Mouse (Mus musculus) CH12.LX (cell line): ENCODE results near the gene Zdhhc1. TPM values are rescaled to one million over a fixed set of nuclear protein-coding genes. Genes with fewer than 3 reads are reported as not detected.

ENCODE experiments used
- DNase-seq: peaks from one replicate; pipeline ENCODE4 v3.0.0-alpha.2; 2013; ENCODE audit errors: extremely low read depth
- H3K27ac ChIP-seq: 2 replicates; pipeline ENCODE4 v1.5.1; 2012; ENCODE audit warnings: low read depth, mild to moderate bottlenecking, control low read depth, moderate library complexity; ENCODE audit not compliant: insufficient read depth
- H3K27me3 ChIP-seq: replicated peaks from 2 replicates; pipeline ENCODE3; 2012; ENCODE audit warnings: inconsistent platforms
- H3K36me3 ChIP-seq, 2 experiments: replicated peaks in 1 of 2; 2 replicates each; pipeline versions ENCODE3 to v1.6.1; 2012; ENCODE audit warnings: inconsistent platforms in 1 of 2, low read length in 1 of 2, mild to moderate bottlenecking in 1 of 2, mixed read lengths in 1 of 2, moderate library complexity in 1 of 2; ENCODE audit not compliant: control insufficient read depth in 1 of 2, insufficient read depth in 1 of 2
- H3K4me1 ChIP-seq, 2 experiments: 2 replicates each; pipeline ENCODE4 v1.6.1; 2012; ENCODE audit warnings: inconsistent platforms in 1 of 2, moderate library complexity in 1 of 2; ENCODE audit not compliant: insufficient read depth in 2 of 2, control insufficient read depth in 1 of 2
- H3K4me2 ChIP-seq: 2 replicates; pipeline ENCODE4 v1.6.1; 2012; ENCODE audit warnings: low read depth, mild to moderate bottlenecking, control low read depth; ENCODE audit not compliant: poor library complexity, insufficient read depth, severe bottlenecking
- H3K4me3 ChIP-seq, 3 experiments: fragments of 150-350 bp in 1 of 3; sonication (generic) in 1 of 3; replicated peaks in 1 of 3; 2 replicates each; pipeline versions ENCODE3 to v1.5.1; 2011 to 2012; ENCODE audit warnings: low read depth in 2 of 3, low read length in 2 of 3, mild to moderate bottlenecking in 2 of 3, moderate library complexity in 2 of 3, control low read depth in 1 of 3, improper control_type of control experiment in 1 of 3, inconsistent platforms in 1 of 3, mixed read lengths in 1 of 3; ENCODE audit not compliant: poor library complexity in 1 of 3
- H3K79me2 ChIP-seq: replicated peaks from 2 replicates; pipeline ENCODE4 v1.6.1; 2012; ENCODE audit warnings: mild to moderate bottlenecking, moderate library complexity; ENCODE audit not compliant: control insufficient read depth, poor library complexity, insufficient read depth, severe bottlenecking; ENCODE audit errors: extremely low read depth
- H3K9ac ChIP-seq: 2 replicates; pipeline ENCODE4 v1.6.1; 2012; ENCODE audit warnings: low read depth, mild to moderate bottlenecking, control low read depth, moderate library complexity; ENCODE audit not compliant: insufficient read depth
- H3K9me3 ChIP-seq: replicated peaks from 2 replicates; pipeline ENCODE3; 2012; ENCODE audit warnings: low read length, inconsistent platforms, mixed read lengths
- BHLHE40 ChIP-seq: IDR thresholded peaks from 2 replicates; pipeline ENCODE4 v1.6.1; 2011; ENCODE audit warnings: mild to moderate bottlenecking, low read depth, low read length, improper control_type of control experiment
- ELF1 ChIP-seq: IDR thresholded peaks from 2 replicates; pipeline ENCODE4 v1.6.1; 2014; ENCODE audit warnings: low read depth, mild to moderate bottlenecking, inconsistent platforms, low read length, improper control_type of control experiment
- EP300 ChIP-seq: IDR thresholded peaks from 2 replicates; pipeline ENCODE4 v1.6.1; 2011; ENCODE audit warnings: low read length, improper control_type of control experiment
- ETS1 ChIP-seq: conservative IDR thresholded peaks from 2 replicates; pipeline ENCODE4 v1.6.1; 2012; ENCODE audit warnings: low read depth, mild to moderate bottlenecking, inconsistent platforms, low read length, improper control_type of control experiment, moderate library complexity
- GABPA ChIP-seq: IDR thresholded peaks from 2 replicates; pipeline ENCODE4 v1.6.1; 2012; ENCODE audit warnings: low read depth, low read length, improper control_type of control experiment, inconsistent platforms; ENCODE audit not compliant: insufficient replicate concordance
- JUND ChIP-seq: conservative IDR thresholded peaks from 2 replicates; pipeline ENCODE4 v1.6.1; 2011; ENCODE audit warnings: low read depth, low read length, improper control_type of control experiment
- KAT2A ChIP-seq: IDR thresholded peaks from 2 replicates; pipeline ENCODE4 v1.6.1; 2012; ENCODE audit warnings: low read length, improper control_type of control experiment, inconsistent platforms; ENCODE audit not compliant: insufficient replicate concordance
- MAFK ChIP-seq: IDR thresholded peaks from 2 replicates; pipeline ENCODE4 v1.6.1; 2011; ENCODE audit warnings: low read length, improper control_type of control experiment; ENCODE audit not compliant: insufficient replicate concordance
- MAZ ChIP-seq: IDR thresholded peaks from 2 replicates; pipeline ENCODE4 v1.6.1; 2012; ENCODE audit warnings: low read depth, mild to moderate bottlenecking, inconsistent platforms, low read length, improper control_type of control experiment, moderate library complexity
- MYC ChIP-seq: IDR thresholded peaks from 2 replicates; pipeline ENCODE4 v1.6.1; 2011; ENCODE audit warnings: low read depth, mild to moderate bottlenecking, improper control_type of control experiment, low read length
- NELFE ChIP-seq: IDR thresholded peaks from 2 replicates; pipeline ENCODE4 v1.6.1; 2011; ENCODE audit warnings: low read depth, low read length, improper control_type of control experiment
- NRF1 ChIP-seq: IDR thresholded peaks from 2 replicates; pipeline ENCODE4 v1.6.1; 2014; ENCODE audit warnings: low read depth, mild to moderate bottlenecking, inconsistent platforms, low read length, improper control_type of control experiment, moderate library complexity
- POLR2A ChIP-seq: IDR thresholded peaks from 2 replicates; pipeline ENCODE4 v1.6.1; 2011; ENCODE audit warnings: low read depth, mild to moderate bottlenecking, improper control_type of control experiment, low read length
- POLR2AphosphoS2 ChIP-seq: IDR thresholded peaks from 2 replicates; pipeline ENCODE4 v1.6.1; 2011; ENCODE audit warnings: low read depth, low read length, improper control_type of control experiment
- RAD21 ChIP-seq: IDR thresholded peaks from 2 replicates; pipeline ENCODE4 v1.6.1; 2011; ENCODE audit warnings: low read depth, mild to moderate bottlenecking, low read length, improper control_type of control experiment, moderate library complexity
- RCOR1 ChIP-seq: conservative IDR thresholded peaks from 2 replicates; pipeline ENCODE4 v1.6.1; 2012; ENCODE audit warnings: low read depth, mild to moderate bottlenecking, inconsistent platforms, low read length, improper control_type of control experiment
- SIN3A ChIP-seq: IDR thresholded peaks from 2 replicates; pipeline ENCODE4 v1.6.1; 2012; ENCODE audit warnings: low read length, improper control_type of control experiment, inconsistent platforms
- SMC3 ChIP-seq: IDR thresholded peaks from 2 replicates; pipeline ENCODE4 v1.6.1; 2011; ENCODE audit warnings: low read depth, low read length, improper control_type of control experiment
- TCF12 ChIP-seq: IDR thresholded peaks from 2 replicates; pipeline ENCODE4 v1.6.1; 2014; ENCODE audit warnings: low read depth, mild to moderate bottlenecking, inconsistent platforms, low read length, improper control_type of control experiment
- UBTF ChIP-seq: IDR thresholded peaks from 2 replicates; pipeline ENCODE4 v1.6.1; 2012; ENCODE audit warnings: low read depth, mild to moderate bottlenecking, inconsistent platforms, low read length, improper control_type of control experiment, moderate library complexity
- USF1 ChIP-seq: IDR thresholded peaks from 2 replicates; pipeline ENCODE4 v1.6.1; 2014; ENCODE audit warnings: low read depth, mild to moderate bottlenecking, inconsistent platforms, low read length, improper control_type of control experiment
- USF2 ChIP-seq: conservative IDR thresholded peaks from 2 replicates; pipeline ENCODE4 v1.6.1; 2011; ENCODE audit warnings: low read depth, low read length, improper control_type of control experiment
- ZMIZ1 ChIP-seq: IDR thresholded peaks from 2 replicates; pipeline ENCODE4 v1.6.1; 2012; ENCODE audit warnings: low read depth, mild to moderate bottlenecking, inconsistent platforms, low read length, improper control_type of control experiment
- ZNF384 ChIP-seq: IDR thresholded peaks from 2 replicates; pipeline ENCODE4 v1.6.1; 2012; ENCODE audit warnings: low read depth, low read length, improper control_type of control experiment, inconsistent platforms
- dilution Hi-C: fragments of 300-500 bp; cut with MboI; formaldehyde crosslinking; loops from 2 replicates; pipeline ENCODE4 v1.14.3; 2020; ENCODE audit warnings: low sequenced_read_pairs; ENCODE audit not compliant: extremely low pct_unique_long_range_greater_than_20kb, extremely low pct_ligation_motif_present
- in situ Hi-C: fragments of 300-500 bp; cut with MboI; formaldehyde crosslinking; loops from 3 replicates; pipeline ENCODE4 v1.14.3; 2019; ENCODE audit warnings: low sequenced_read_pairs, low pct_ligation_motif_present, low pct_unique_long_range_greater_than_20kb, mixed read lengths
- polyA plus RNA-seq: library from polyadenylated mRNA; unstranded; fragments of >175 nt; gene quantifications from 2 replicates; pipeline ENCODE4 v1.2.1, GENCODE M21; 2012; ENCODE audit warnings: low read depth; ENCODE audit not compliant: insufficient read length
- total RNA-seq, 2 experiments: library from RNA; depleted of rRNA; stranded (reverse); fragments of 300-350 nt in 1 of 2; fragments of >200 nt in 1 of 2; gene quantifications; 2 replicates each; pipeline ENCODE4 v1.2.3; 2012 to 2014

The Zdhhc1 gene
- total and polyA plus RNA-seq, 3 experiments = 1.6 to 3.6 (median 2.6) TPM

DNA sequence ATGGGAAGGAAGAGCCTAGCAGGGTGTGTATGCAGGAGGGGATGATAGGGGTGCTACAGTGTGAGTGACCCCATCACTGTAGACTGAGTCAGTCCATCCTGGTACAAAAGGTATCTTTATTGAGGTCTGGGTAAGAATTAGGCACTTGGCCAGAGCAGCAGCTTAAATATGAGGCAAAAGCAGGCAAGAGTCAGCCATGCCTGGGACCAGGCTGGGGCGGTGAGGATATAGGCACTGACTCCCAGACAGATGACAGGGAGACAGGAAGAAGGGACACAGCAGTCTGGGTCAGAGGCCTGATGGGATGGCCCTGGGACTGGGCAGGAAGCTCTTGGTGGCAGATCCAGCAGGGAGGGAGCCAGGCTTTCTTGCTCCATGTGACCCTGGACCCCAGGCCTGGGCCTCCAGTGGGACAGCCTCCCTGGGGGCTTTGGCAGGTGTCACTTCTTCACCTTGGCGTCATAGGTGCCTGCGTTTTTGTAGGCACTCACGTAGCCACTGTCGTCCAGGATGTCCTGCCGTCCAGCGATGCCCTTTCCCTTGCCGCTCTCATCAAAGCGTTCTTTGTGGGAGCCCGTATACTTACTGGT lies 29.2 kb downstream of the Zdhhc1 start:
- peaks cover 0 to 4% of the 10 kb centered on the region in 2 experiments for H3K36me3 ChIP-seq
- TF ChIP-seq UBTF (no peak), JUND (no peak), POLR2AphosphoS2 (no peak), USF1 (no peak), SMC3 (no peak), RCOR1 (no peak), ZNF384 (no peak), MAFK (no peak), SIN3A (no peak), ETS1 (no peak), KAT2A (no peak), RAD21 (no peak), TCF12 (no peak), EP300 (no peak), USF2 (no peak), NRF1 (no peak)
- TF ChIP-seq, all 38 proteins: peak for 0
- Histone ChIP-seq H3K27me3 (no peaks in the 10 kb centered on the region), H3K27ac (no peak overlapping the region), H3K4me3 (no peak overlapping the region), H3K4me1 (no peaks in the 10 kb centered on the region), H3K4me2 (no peak overlapping the region), H3K79me2 (no peaks in the 10 kb centered on the region), H3K9ac (no peak overlapping the region), H3K9me3 (no peaks in the 10 kb centered on the region)
- in situ Hi-C loops (no loop called here), dilution Hi-C loops (no loop called here)
- no peak for DNase-seq

DNA sequence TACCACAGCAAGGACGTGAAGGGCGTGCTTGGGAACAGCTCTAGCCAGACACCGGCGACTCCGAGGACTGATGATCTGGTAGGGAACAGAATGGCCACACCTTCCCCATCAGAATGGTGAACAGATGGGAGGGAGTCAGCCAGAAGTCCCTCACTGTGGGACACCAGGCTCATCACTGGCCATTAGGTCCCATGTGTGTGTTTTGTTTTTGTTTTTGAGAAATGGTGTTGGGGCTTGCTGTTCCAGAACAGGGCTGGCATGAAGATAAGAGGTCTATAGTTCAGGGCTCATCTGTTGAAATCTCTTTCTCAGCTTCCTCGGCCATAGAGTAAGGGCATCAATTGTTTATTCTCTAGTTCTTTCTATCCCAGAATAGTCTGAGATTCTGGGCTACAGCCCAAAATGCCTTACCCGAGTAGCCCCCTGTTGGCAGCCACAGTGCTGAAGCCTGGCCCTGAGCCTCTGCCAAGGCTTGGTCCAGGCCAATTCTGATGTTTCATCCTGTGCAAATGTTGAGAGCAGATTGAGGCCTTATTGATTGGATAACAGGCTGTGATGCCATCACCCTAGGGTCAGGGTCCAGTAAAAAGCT lies 29.9 kb downstream of the Zdhhc1 start:
- in situ Hi-C loops = no loop called here
- Histone ChIP-seq H3K9ac (no peak overlapping the region), H3K4me2 (no peak overlapping the region), H3K79me2 (no peaks in the 10 kb centered on the region), H3K4me1 (no peaks in the 10 kb centered on the region), H3K36me3 (peaks cover 0 to 2% of the 10 kb centered on the region in 2 experiments), H3K27me3 (no peaks in the 10 kb centered on the region), H3K4me3 (no peak overlapping the region), H3K27ac (no peak overlapping the region), H3K9me3 (no peaks in the 10 kb centered on the region)
- TF ChIP-seq MYC (no peak), NRF1 (no peak), BHLHE40 (no peak), NELFE (no peak), MAZ (no peak), POLR2A (no peak), ETS1 (no peak), ELF1 (no peak), GABPA (no peak), ZNF384 (no peak), USF1 (no peak), UBTF (no peak), ZMIZ1 (no peak)
- dilution Hi-C loops = no loop called here
- DNase-seq = no peak
